Mouse (Mus musculus): Measurements from ENCODE around the gene Ces2g. TPM values are rescaled to one million over a fixed set of nuclear protein-coding genes. Genes with fewer than 3 reads are reported as not detected.

Gene Ces2g
- polyA plus RNA-seq, 1 experiment, result not detected

GRCm38 (mm10) chr8:104984942-104985341, 23.4 kb downstream of the Ces2g start:
- Histone ChIP-seq H3K4me3 (ENCODE audit: insufficient read depth, low read depth, low read length) (no peak overlapping the region), H3K27ac (ENCODE audit: insufficient read depth, low read depth, low read length) (no peak overlapping the region), H3K4me1 (ENCODE audit: control insufficient read depth, insufficient read depth, low read length) (no peaks in the 10 kb centered on the region)
- 87% methylated on average over 2 of the region's 2 CpGs for WGBS
- TF ChIP-seq POLR2A (IDR thresholded peaks at IDR 0.05; ENCODE audit: insufficient read depth, low read depth, low read length) (no peak), CTCF (IDR thresholded peaks at IDR 0.05; ENCODE audit: insufficient read depth, low read depth, low read length) (no peak)

GRCm38 (mm10) chr8:104998191-104998590, 36.7 kb downstream of the Ces2g start:
- no peak overlapping the region for H3K4me3 ChIP-seq (ENCODE audit: insufficient read depth, low read depth, low read length)
- no peak overlapping the region for H3K27ac ChIP-seq (ENCODE audit: insufficient read depth, low read depth, low read length)
- TF ChIP-seq POLR2A (IDR thresholded peaks at IDR 0.05; ENCODE audit: insufficient read depth, low read depth, low read length) (no peak), CTCF (IDR thresholded peaks at IDR 0.05; ENCODE audit: insufficient read depth, low read depth, low read length) (no peak)
- 76% methylated on average over 6 of the region's 6 CpGs for WGBS
- H3K4me1 ChIP-seq (ENCODE audit: control insufficient read depth, insufficient read depth, low read length), result no peaks in the 10 kb centered on the region

DNA sequence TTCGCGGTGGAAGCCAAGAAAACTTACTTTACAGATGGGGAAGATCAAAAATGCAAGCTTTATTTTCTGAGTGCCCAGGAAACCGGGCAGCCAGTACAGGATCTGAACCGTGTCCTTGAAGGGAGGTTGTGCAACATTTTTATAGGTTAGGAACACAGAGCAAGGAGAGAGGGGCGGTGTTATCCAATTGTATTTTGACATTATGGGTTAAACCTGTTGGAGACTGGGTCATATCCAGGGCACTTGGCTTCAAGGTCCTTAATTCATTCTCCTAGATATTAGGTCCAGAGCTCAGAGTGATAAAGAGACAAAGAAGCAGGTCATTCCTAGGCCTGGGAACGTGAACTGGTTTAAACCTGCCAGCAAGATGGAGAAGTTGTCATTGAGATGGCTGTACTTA, 37.7 kb downstream of the Ces2g start:
- 82% methylated on average over 6 of the region's 6 CpGs for WGBS
- TF ChIP-seq CTCF (IDR thresholded peaks at IDR 0.05; ENCODE audit: insufficient read depth, low read depth, low read length) (no peak), POLR2A (IDR thresholded peaks at IDR 0.05; ENCODE audit: insufficient read depth, low read depth, low read length) (no peak)

GRCm38 (mm10) chr8:105000586-105000985, 39.1 kb downstream of the Ces2g start, which contains the start of gene Ces2h:
Gene Ces2h (plus strand): TSS chr8:105000853.
- H3K27ac ChIP-seq (ENCODE audit: insufficient read depth, low read depth, low read length), result no peak within 1 kb of the TSS
- H3K4me1 ChIP-seq (ENCODE audit: control insufficient read depth, insufficient read depth, low read length), result no peaks in the 10 kb centered on the region

More for the DNA sequence above, 37.7 kb downstream of the Ces2g start:
- no peak overlapping the region for H3K27ac ChIP-seq (ENCODE audit: insufficient read depth, low read depth, low read length)
- no peak overlapping the region for H3K4me3 ChIP-seq (ENCODE audit: insufficient read depth, low read depth, low read length)
- no peaks in the 10 kb centered on the region for H3K4me1 ChIP-seq (ENCODE audit: control insufficient read depth, insufficient read depth, low read length)

DNA sequence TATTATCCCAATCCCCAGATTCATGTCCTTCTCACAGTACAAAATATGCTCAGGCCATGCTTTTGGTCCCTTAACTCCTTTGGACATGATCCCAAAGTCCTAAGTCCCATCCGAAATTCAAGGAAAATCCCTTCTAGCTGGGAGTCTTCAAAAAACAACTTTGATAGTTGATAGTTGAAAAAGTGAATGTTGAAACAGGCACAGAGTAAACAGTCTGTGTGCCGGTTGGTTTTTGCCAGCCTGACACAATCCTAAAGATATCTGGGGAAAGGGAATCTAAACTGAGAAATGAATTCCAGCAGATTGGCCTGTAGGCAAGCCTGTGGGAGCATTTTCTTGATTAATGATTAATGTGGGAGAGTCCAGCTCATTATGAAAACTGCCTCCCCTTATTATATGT, 48.5 kb downstream of the Ces2g start:
- Histone ChIP-seq H3K4me3 (ENCODE audit: insufficient read depth, low read depth, low read length) (no peak overlapping the region), H3K4me1 (ENCODE audit: control insufficient read depth, insufficient read depth, low read length) (no peaks in the 10 kb centered on the region), H3K27ac (ENCODE audit: insufficient read depth, low read depth, low read length) (no peak overlapping the region)
- TF ChIP-seq CTCF (IDR thresholded peaks at IDR 0.05; ENCODE audit: insufficient read depth, low read depth, low read length), result no peak
- TF ChIP-seq POLR2A (IDR thresholded peaks at IDR 0.05; ENCODE audit: insufficient read depth, low read depth, low read length), result no peak
- WGBS, result 87% methylated on average over 2 of the region's 2 CpGs

More at GRCm38 (mm10) chr8:105000586-105000985, 39.1 kb downstream of the Ces2g start, which contains the start of gene Ces2h:
- TF ChIP-seq CTCF (IDR thresholded peaks at IDR 0.05; ENCODE audit: insufficient read depth, low read depth, low read length), result no peak
- TF ChIP-seq POLR2A (IDR thresholded peaks at IDR 0.05; ENCODE audit: insufficient read depth, low read depth, low read length), result no peak
- 87% methylated on average over 7 of the region's 7 CpGs for WGBS
- H3K4me3 ChIP-seq (ENCODE audit: insufficient read depth, low read depth, low read length), result no peak within 1 kb of the TSS

DNA sequence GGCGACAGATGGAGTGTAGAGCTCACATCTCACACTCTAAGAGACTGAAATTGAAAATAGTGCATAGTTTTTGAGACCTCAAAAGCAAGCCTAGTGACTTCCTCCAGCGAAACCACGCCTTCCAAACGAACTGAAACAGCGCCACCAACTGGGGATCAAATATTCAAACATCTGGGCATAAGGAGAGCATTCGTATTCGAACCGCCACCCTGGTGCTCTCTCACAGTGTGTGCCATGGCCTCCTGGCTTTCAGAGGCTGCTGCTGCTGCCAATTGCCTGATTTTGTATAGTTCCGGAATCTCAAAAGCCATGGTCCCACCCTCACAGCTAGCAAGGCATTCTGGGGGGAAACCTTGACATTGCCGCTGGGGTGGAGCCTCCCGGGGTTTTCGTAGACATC, 49.6 kb downstream of the Ces2g start:
- no peak overlapping the region for H3K27ac ChIP-seq (ENCODE audit: insufficient read depth, low read depth, low read length)
- no peaks in the 10 kb centered on the region for H3K4me1 ChIP-seq (ENCODE audit: control insufficient read depth, insufficient read depth, low read length)
- no peak overlapping the region for H3K4me3 ChIP-seq (ENCODE audit: insufficient read depth, low read depth, low read length)
- TF ChIP-seq CTCF (IDR thresholded peaks at IDR 0.05; ENCODE audit: insufficient read depth, low read depth, low read length) (no peak), POLR2A (IDR thresholded peaks at IDR 0.05; ENCODE audit: insufficient read depth, low read depth, low read length) (no peak)
- WGBS, result 72% methylated on average over 12 of the region's 12 CpGs

- H3K27ac ChIP-seq (ENCODE audit: insufficient read depth, low read depth, low read length), result no peak overlapping the region
- TF ChIP-seq CTCF (IDR thresholded peaks at IDR 0.05; ENCODE audit: insufficient read depth, low read depth, low read length), result no peak
- TF ChIP-seq POLR2A (IDR thresholded peaks at IDR 0.05; ENCODE audit: insufficient read depth, low read depth, low read length), result no peak
- H3K4me3 ChIP-seq (ENCODE audit: insufficient read depth, low read depth, low read length), result no peak overlapping the region
- H3K4me1 ChIP-seq (ENCODE audit: control insufficient read depth, insufficient read depth, low read length), result no peaks in the 10 kb centered on the region
- WGBS, result 92% methylated on average over 5 of the region's 5 CpGs
These were observed 52.9 kb downstream of the Ces2g start for GRCm38 (mm10) chr8:105014391-105014790.

Other genes with a start within 250 kb of the Ces2g start
- not detected in 2 replicates for gene Ces2a, start 227.7 kb upstream of the Ces2g start, polyA plus RNA-seq (2012; ENCODE audit: insufficient read depth, insufficient read length, low replicate concordance, missing spikeins)
- not detected in 2 replicates for gene Ces2b, start 130.1 kb upstream of the Ces2g start, polyA plus RNA-seq (2012; ENCODE audit: insufficient read depth, insufficient read length, low replicate concordance, missing spikeins)
- not detected in 2 replicates for gene Ces2c, start 114.7 kb upstream of the Ces2g start, polyA plus RNA-seq (2012; ENCODE audit: insufficient read depth, insufficient read length, low replicate concordance, missing spikeins)
- gene Ces2e, start 35.5 kb upstream of the Ces2g start, polyA plus RNA-seq (2012; ENCODE audit: insufficient read depth, insufficient read length, low replicate concordance, missing spikeins), result not detected in 2 replicates
- not detected in 2 replicates for gene Ces2f, start 14.4 kb upstream of the Ces2g start, polyA plus RNA-seq (2012; ENCODE audit: insufficient read depth, insufficient read length, low replicate concordance, missing spikeins)
- not detected in 2 replicates for gene Ces2h, start 39.1 kb downstream of the Ces2g start, polyA plus RNA-seq (2012; ENCODE audit: insufficient read depth, insufficient read length, low replicate concordance, missing spikeins)
- not detected in 2 replicates for gene Ces3a, start 86.9 kb downstream of the Ces2g start, polyA plus RNA-seq (2012; ENCODE audit: insufficient read depth, insufficient read length, low replicate concordance, missing spikeins)
- not detected in 2 replicates for gene Ces3b, start 122.0 kb downstream of the Ces2g start, polyA plus RNA-seq (2012; ENCODE audit: insufficient read depth, insufficient read length, low replicate concordance, missing spikeins)
- not detected in 2 replicates for gene Ces4a, start 170.1 kb downstream of the Ces2g start, polyA plus RNA-seq (2012; ENCODE audit: insufficient read depth, insufficient read length, low replicate concordance, missing spikeins)
- not detected in 2 replicates for gene Cbfb, start 209.0 kb downstream of the Ces2g start, polyA plus RNA-seq (2012; ENCODE audit: insufficient read depth, insufficient read length, low replicate concordance, missing spikeins)